Mouse (Mus musculus): ENCODE data around the gene Chst15.

Chst15 gene

GRCm38 (mm10) chr7:132226379-132227074, 90.5 kb downstream of the Chst15 start:
- DNase-seq (ENCODE audit: low spot score) = peak; percentile 82

- no peak for DNase-seq (ENCODE audit: low spot score)
These were observed 93.4 kb downstream of the Chst15 start for GRCm38 (mm10) chr7:132223452-132224141.

GRCm38 (mm10) chr7:132214031-132214430, 103.0 kb downstream of the Chst15 start:
- DNase-seq (ENCODE audit: low spot score) = no peak

- peak; percentile 37 for DNase-seq (ENCODE audit: low spot score)
These were observed 103.6 kb downstream of the Chst15 start for GRCm38 (mm10) chr7:132213460-132213859.

- no peak for DNase-seq (ENCODE audit: low spot score)
These were observed 104.9 kb downstream of the Chst15 start for GRCm38 (mm10) chr7:132211920-132212701.

- DNase-seq (ENCODE audit: low spot score) = no peak
These were observed 106.4 kb downstream of the Chst15 start for GRCm38 (mm10) chr7:132210616-132211015.

GRCm38 (mm10) chr7:132208946-132209651, 107.9 kb downstream of the Chst15 start:
- peak; percentile 47 for DNase-seq (ENCODE audit: low spot score)

GRCm38 (mm10) chr7:132204073-132204612, 112.9 kb downstream of the Chst15 start:
- DNase-seq (ENCODE audit: low spot score) = no peak

GRCm38 (mm10) chr7:132199686-132200085, 117.3 kb downstream of the Chst15 start:
- DNase-seq (ENCODE audit: low spot score) = no peak

GRCm38 (mm10) chr7:132198806-132199205, 118.2 kb downstream of the Chst15 start:
- DNase-seq (ENCODE audit: low spot score) = no peak

GRCm38 (mm10) chr7:132197817-132198475, 119.1 kb downstream of the Chst15 start:
- no peak for DNase-seq (ENCODE audit: low spot score)

- DNase-seq (ENCODE audit: low spot score) = no peak
These were observed 120.4 kb downstream of the Chst15 start for GRCm38 (mm10) chr7:132196581-132196980.

GRCm38 (mm10) chr7:132193606-132194005, 123.4 kb downstream of the Chst15 start:
- no peak for DNase-seq (ENCODE audit: low spot score)

GRCm38 (mm10) chr7:132187456-132187855, 129.6 kb downstream of the Chst15 start:
- DNase-seq (ENCODE audit: low spot score) = no peak
